Mouse (Mus musculus): ENCODE measurements around the gene Optn. TPM values are rescaled to one million over a fixed set of nuclear protein-coding genes. Genes with fewer than 3 reads are reported as not detected.

Optn gene
- total and polyA plus RNA-seq, 3 experiments: 16.5 to 100.0 (median 76.3) TPM

DNA sequence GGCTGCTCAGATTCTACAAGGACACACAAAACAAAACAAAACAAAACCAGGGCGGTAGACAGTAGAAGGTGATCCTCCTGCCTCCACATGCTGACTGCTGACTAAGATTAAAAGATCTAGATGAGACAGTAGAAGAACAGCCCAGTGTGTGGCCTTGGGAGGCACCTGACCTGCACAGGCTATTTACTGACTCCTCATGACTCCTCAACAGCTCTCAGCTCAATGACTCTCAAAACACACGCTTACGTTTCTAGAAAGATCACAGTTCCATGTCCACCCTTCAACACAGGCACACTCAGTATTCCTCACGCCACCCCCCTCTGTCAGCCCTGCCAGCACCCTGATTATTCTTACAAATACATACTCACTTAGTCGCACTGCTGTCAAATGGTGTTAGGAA is 5.4 kb downstream of the Optn start:
- Histone ChIP-seq H3K36me3 (ENCODE audit: control insufficient read depth, insufficient read depth, low read length) (no peaks in the 10 kb centered on the region), H3K27me3 (ENCODE audit: control insufficient read depth, insufficient read depth, low read length) (no peaks in the 10 kb centered on the region), H3K9ac (ENCODE audit: low read depth, low read length) (no peak overlapping the region), H3K27ac (no peak overlapping the region), H3K4me1 (ENCODE audit: control insufficient read depth, insufficient read depth, low read length) (peaks cover 4% of the 10 kb centered on the region), H3K4me3 (no peak overlapping the region), H3K79me2 (replicated peaks; ENCODE audit: control insufficient read depth, insufficient read depth, low read length) (peaks cover 2% of the 10 kb centered on the region; the same call in 1 of the 2 replicates)
- no peak for TF ChIP-seq POLR2A (IDR thresholded peaks at IDR 0.05; ENCODE audit: insufficient read depth, low read depth, low read length)
- TF ChIP-seq CTCF (IDR thresholded peaks at IDR 0.05): no peak
- TF ChIP-seq EP300 (IDR thresholded peaks at IDR 0.05; ENCODE audit: insufficient read depth, low read depth, low read length): no peak
- intact Hi-C loops (cut with DNase I): no loop called here
- 84% methylated on average over 5 of the region's 5 CpGs for WGBS
- no peak for DNase-seq

DNA sequence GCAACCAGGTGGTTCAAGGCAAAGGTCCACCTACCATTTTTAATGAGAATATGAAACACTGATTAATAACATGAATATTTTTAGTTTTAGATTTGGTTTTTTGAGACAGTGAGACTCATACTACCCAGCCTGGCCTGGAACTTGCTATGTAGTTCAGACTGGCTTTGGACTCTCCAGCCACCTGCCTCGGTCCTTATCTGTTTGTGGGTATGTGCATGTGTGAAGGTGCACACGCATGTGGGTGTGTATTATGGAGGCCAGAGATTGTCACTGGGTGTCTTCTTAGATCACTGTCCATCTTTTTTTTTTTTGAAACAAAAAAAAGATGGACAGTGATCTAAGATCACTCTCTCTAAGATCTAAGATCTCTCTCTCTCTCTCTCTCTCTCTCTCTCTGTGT is 13.3 kb downstream of the Optn start:
- intact Hi-C loops (cut with DNase I): no loop called here
- DNase-seq: no peak
- no peak overlapping the region for H3K9ac ChIP-seq (ENCODE audit: low read depth, low read length)
- H3K36me3 ChIP-seq (ENCODE audit: control insufficient read depth, insufficient read depth, low read length): no peaks in the 10 kb centered on the region
- H3K27ac ChIP-seq: no peak overlapping the region
- 90% methylated on average over 2 of the region's 2 CpGs for WGBS
- no peaks in the 10 kb centered on the region for H3K27me3 ChIP-seq (ENCODE audit: control insufficient read depth, insufficient read depth, low read length)
- no peak for TF ChIP-seq CTCF (IDR thresholded peaks at IDR 0.05)
- TF ChIP-seq POLR2A (IDR thresholded peaks at IDR 0.05; ENCODE audit: insufficient read depth, low read depth, low read length): no peak
- TF ChIP-seq EP300 (IDR thresholded peaks at IDR 0.05; ENCODE audit: insufficient read depth, low read depth, low read length): no peak
- H3K79me2 ChIP-seq (replicated peaks; ENCODE audit: control insufficient read depth, insufficient read depth, low read length): no peaks in the 10 kb centered on the region; the same call in 1 of the 2 replicates
- H3K4me1 ChIP-seq (ENCODE audit: control insufficient read depth, insufficient read depth, low read length): no peaks in the 10 kb centered on the region
- H3K4me3 ChIP-seq: no peak overlapping the region

DNA sequence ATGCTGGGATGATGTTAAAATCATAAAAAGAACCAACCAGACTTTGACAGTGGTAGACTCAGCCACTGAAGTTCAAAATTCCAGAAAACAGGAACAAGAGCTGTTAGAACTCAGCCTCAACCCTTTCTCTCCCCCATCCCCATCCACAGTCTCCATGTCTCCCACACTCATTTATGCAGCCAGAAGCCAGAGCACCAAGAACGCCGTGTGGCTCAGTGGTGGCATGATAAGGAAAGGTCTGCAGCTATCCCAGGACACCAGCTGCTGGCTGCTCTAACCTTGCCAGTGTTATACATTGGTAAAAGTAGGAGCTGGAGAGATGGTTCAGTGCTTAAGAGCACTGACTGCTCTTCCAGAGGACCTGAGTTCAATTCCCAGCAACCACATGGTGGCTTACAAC is 16.8 kb downstream of the Optn start:
- Histone ChIP-seq H3K9ac (ENCODE audit: low read depth, low read length) (no peak overlapping the region), H3K4me3 (no peak overlapping the region), H3K27me3 (ENCODE audit: control insufficient read depth, insufficient read depth, low read length) (no peaks in the 10 kb centered on the region), H3K79me2 (replicated peaks; ENCODE audit: control insufficient read depth, insufficient read depth, low read length) (no peaks in the 10 kb centered on the region), H3K27ac (no peak overlapping the region), H3K36me3 (ENCODE audit: control insufficient read depth, insufficient read depth, low read length) (peaks cover 4% of the 10 kb centered on the region), H3K4me1 (ENCODE audit: control insufficient read depth, insufficient read depth, low read length) (peaks cover 2% of the 10 kb centered on the region)
- no peak for DNase-seq
- TF ChIP-seq POLR2A (IDR thresholded peaks at IDR 0.05; ENCODE audit: insufficient read depth, low read depth, low read length): no peak
- no peak for TF ChIP-seq CTCF (IDR thresholded peaks at IDR 0.05)
- TF ChIP-seq EP300 (IDR thresholded peaks at IDR 0.05; ENCODE audit: insufficient read depth, low read depth, low read length): no peak
- intact Hi-C loops (cut with DNase I): no loop called here
- WGBS: 80% methylated on average over 2 of the region's 2 CpGs

DNA sequence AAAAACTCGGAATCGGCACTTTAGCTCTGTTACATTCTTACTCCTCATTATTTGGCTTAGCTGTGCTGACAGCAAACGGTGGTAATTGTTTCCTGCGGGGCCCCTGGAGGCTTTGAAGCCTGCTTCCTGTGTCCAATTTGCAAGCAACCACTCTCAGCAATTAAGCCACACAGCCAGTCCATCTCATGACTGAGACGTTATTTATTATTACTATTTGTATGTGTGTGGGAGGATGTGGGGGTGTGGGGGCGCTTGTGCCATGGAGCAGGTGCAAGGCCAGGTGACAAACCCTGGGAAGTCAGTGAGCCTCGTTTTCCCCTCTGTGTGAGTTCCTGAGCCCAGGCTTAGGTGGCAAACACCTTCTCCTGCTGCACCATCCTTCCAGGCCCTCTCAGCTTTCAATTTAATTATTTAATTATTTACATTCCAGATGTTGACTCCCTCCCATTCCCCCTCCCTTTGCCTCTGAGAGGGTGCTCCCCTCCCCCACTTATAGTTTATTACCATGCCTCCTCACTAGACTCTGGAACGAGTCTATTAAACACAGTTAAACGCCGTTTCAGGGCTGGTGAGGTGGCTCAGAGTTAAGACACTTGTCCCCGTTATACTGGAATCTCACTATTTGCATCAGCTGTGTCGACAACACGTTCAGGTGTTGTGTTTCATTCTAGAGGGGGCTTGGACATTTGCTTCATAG is 18.4 kb downstream of the Optn start:
- H3K4me3 ChIP-seq: no peak overlapping the region
- H3K9ac ChIP-seq (ENCODE audit: low read depth, low read length): no peak overlapping the region
- no peaks in the 10 kb centered on the region for H3K79me2 ChIP-seq (replicated peaks; ENCODE audit: control insufficient read depth, insufficient read depth, low read length)
- no peaks in the 10 kb centered on the region for H3K27me3 ChIP-seq (ENCODE audit: control insufficient read depth, insufficient read depth, low read length)
- H3K36me3 ChIP-seq (ENCODE audit: control insufficient read depth, insufficient read depth, low read length): peaks cover 6% of the 10 kb centered on the region
- 62% methylated on average over 13 of the region's 13 CpGs for WGBS
- DNase-seq: no peak
- peaks cover 3% of the 10 kb centered on the region for H3K4me1 ChIP-seq (ENCODE audit: control insufficient read depth, insufficient read depth, low read length)
- intact Hi-C loops (cut with DNase I): no loop called here
- TF ChIP-seq POLR2A (IDR thresholded peaks at IDR 0.05; ENCODE audit: insufficient read depth, low read depth, low read length): no peak
- TF ChIP-seq EP300 (IDR thresholded peaks at IDR 0.05; ENCODE audit: insufficient read depth, low read depth, low read length): no peak
- TF ChIP-seq CTCF (IDR thresholded peaks at IDR 0.05): no peak
- no peak overlapping the region for H3K27ac ChIP-seq

DNA sequence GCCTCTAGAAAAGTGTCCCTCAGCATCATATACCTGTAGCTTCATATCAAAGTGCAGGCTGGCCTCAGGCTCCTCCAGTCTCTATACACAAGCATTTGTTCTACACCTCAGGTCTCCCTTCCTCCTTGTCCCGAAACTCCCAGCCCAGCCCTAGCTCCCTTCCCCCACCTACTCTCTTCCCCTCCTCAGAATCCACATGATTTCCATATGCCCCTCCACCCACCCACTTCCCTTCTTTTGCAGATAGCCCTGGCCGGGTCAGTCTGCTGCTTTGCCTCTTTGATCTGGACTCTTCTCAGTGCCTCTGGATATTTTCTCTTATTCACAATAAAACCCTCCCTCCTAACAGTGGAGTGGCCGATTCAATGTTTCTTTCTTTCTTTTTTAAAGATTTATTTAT is 19.5 kb downstream of the Optn start:
- 59% methylated on average over 3 of the region's 3 CpGs for WGBS

DNA sequence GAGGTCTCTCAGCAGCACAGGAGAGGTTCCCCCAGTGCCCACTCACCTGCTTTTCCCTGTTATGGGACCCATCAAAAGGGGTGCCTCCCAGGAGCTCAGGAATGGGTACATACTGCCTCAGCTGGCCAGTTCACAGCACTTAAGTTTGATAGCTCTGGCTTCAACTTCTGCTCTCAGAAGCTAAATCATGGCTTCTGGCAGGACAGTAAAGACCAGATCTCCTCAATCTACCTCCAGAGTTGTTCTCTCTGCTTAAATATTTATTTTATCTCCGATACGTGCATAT is 20.4 kb downstream of the Optn start:
- H3K9ac ChIP-seq (ENCODE audit: low read depth, low read length): no peak overlapping the region
- no peaks in the 10 kb centered on the region for H3K79me2 ChIP-seq (replicated peaks; ENCODE audit: control insufficient read depth, insufficient read depth, low read length)
- H3K4me1 ChIP-seq (ENCODE audit: control insufficient read depth, insufficient read depth, low read length): peaks cover 3% of the 10 kb centered on the region
- H3K27me3 ChIP-seq (ENCODE audit: control insufficient read depth, insufficient read depth, low read length): no peaks in the 10 kb centered on the region
- H3K36me3 ChIP-seq (ENCODE audit: control insufficient read depth, insufficient read depth, low read length): peaks cover 6% of the 10 kb centered on the region
- DNase-seq: no peak
- no peak for TF ChIP-seq CTCF (IDR thresholded peaks at IDR 0.05)
- TF ChIP-seq POLR2A (IDR thresholded peaks at IDR 0.05; ENCODE audit: insufficient read depth, low read depth, low read length): no peak
- no peak for TF ChIP-seq EP300 (IDR thresholded peaks at IDR 0.05; ENCODE audit: insufficient read depth, low read depth, low read length)
- peak overlapping the region; percentile 9; the same call in 1 of the 2 replicates for H3K27ac ChIP-seq
- intact Hi-C loops (cut with DNase I): no loop called here
- 97% methylated on average over 2 of the region's 2 CpGs for WGBS
- no peak overlapping the region for H3K4me3 ChIP-seq

More for the DNA sequence above, 19.5 kb downstream of the Optn start:
- H3K4me1 ChIP-seq (ENCODE audit: control insufficient read depth, insufficient read depth, low read length): peaks cover 3% of the 10 kb centered on the region
- TF ChIP-seq CTCF (IDR thresholded peaks at IDR 0.05) (no peak), EP300 (IDR thresholded peaks at IDR 0.05; ENCODE audit: insufficient read depth, low read depth, low read length) (no peak), POLR2A (IDR thresholded peaks at IDR 0.05; ENCODE audit: insufficient read depth, low read depth, low read length) (no peak)
- peaks cover 6% of the 10 kb centered on the region for H3K36me3 ChIP-seq (ENCODE audit: control insufficient read depth, insufficient read depth, low read length)
- intact Hi-C loops (cut with DNase I): no loop called here
- H3K79me2 ChIP-seq (replicated peaks; ENCODE audit: control insufficient read depth, insufficient read depth, low read length): no peaks in the 10 kb centered on the region
- no peak overlapping the region for H3K9ac ChIP-seq (ENCODE audit: low read depth, low read length)
- no peak overlapping the region for H3K4me3 ChIP-seq
- no peak overlapping the region for H3K27ac ChIP-seq
- no peaks in the 10 kb centered on the region for H3K27me3 ChIP-seq (ENCODE audit: control insufficient read depth, insufficient read depth, low read length)
- no peak for DNase-seq

Measured in heart, adult 2 months (tissue).